11 mouse cellular contexts compared by ENCODE assay signal in genomic region chr14:26697912-26698311, GRCm38 (mm10). TPM values are rescaled to one million over a fixed set of nuclear protein-coding genes. Genes with fewer than 3 reads are reported as not detected.
DNase-seq lines count a peak whose midpoint lies in the region; ATAC-seq and TF ChIP-seq lines count a peak whose summit lies in the region.
"Had no signal": no experiment of that assay in that cellular context is flagged by ENCODE, and none has a peak within 500 bp of the region (broad histone marks: within the 10 kb centered on the region; RNA-seq: fewer than 3 reads in every experiment).

No protein-coding gene starts in this region.

- intact Hi-C loops in gastrocnemius, adult 2 months (cut with DNase I) = no loop called here
- intact Hi-C loops in heart, postnatal 10 days (cut with DNase I) = loop anchor here (5.0 kb wide), 1 partner anchor 324 kb away; no protein-coding TSS in a partner anchor

- H3K4me2 ChIP-seq in midbrain, postnatal 0 days (ENCODE audit: low read depth, low read length, poor library complexity, severe bottlenecking) = no peak overlapping the region
- no peak overlapping the region for H3K4me2 ChIP-seq in midbrain, embryonic 16.5 days (ENCODE audit: low read length)
- H3K4me2 ChIP-seq: forebrain, embryonic 12.5 days; midbrain, embryonic 15.5 days had no signal

- H3K4me1 ChIP-seq in midbrain, postnatal 0 days (ENCODE audit: insufficient read depth, low read length) = no peaks in the 10 kb centered on the region
- H3K4me1 ChIP-seq in midbrain, embryonic 16.5 days (ENCODE audit: control insufficient read depth, insufficient read depth, low read length) = no peaks in the 10 kb centered on the region
- H3K4me1 ChIP-seq: forebrain, embryonic 12.5 days; midbrain, embryonic 15.5 days had no signal

- peak; percentile 47 for TF ChIP-seq CTCF in gastrocnemius, adult 2 months (IDR thresholded peaks at IDR 0.05)
- TF ChIP-seq CTCF in midbrain, postnatal 0 days (IDR thresholded peaks at IDR 0.05) = peak; percentile 64

- H3K4me3 ChIP-seq in gastrocnemius, adult 2 months = no peak overlapping the region
- no peak overlapping the region for H3K4me3 ChIP-seq in midbrain, postnatal 0 days (ENCODE audit: low read depth, low read length)
- no peak overlapping the region for H3K4me3 ChIP-seq in midbrain, embryonic 16.5 days (ENCODE audit: low read depth, low read length)
- H3K4me3 ChIP-seq: forebrain, embryonic 12.5 days; midbrain, embryonic 15.5 days had no signal

- no peak overlapping the region for H3K27ac ChIP-seq in gastrocnemius, adult 2 months
- no peak overlapping the region for H3K27ac ChIP-seq in midbrain, postnatal 0 days (ENCODE audit: low read depth, low read length)
- H3K27ac ChIP-seq in midbrain, embryonic 16.5 days (ENCODE audit: low read length) = no peak overlapping the region
- H3K27ac ChIP-seq: forebrain, embryonic 12.5 days; midbrain, embryonic 15.5 days had no signal

- no peak for ATAC-seq in midbrain, postnatal 0 days (ENCODE audit: low FRiP score)
- ATAC-seq in midbrain, embryonic 16.5 days = no peak
- ATAC-seq: midbrain, embryonic 15.5 days had no signal

- no peaks in the 10 kb centered on the region for H3K36me3 ChIP-seq in midbrain, postnatal 0 days (ENCODE audit: insufficient read depth, low read length)
- no peaks in the 10 kb centered on the region for H3K36me3 ChIP-seq in midbrain, embryonic 16.5 days (ENCODE audit: control insufficient read depth, insufficient read depth, low read length)
- H3K36me3 ChIP-seq: forebrain, embryonic 12.5 days; midbrain, embryonic 15.5 days had no signal

- H3K9me3 ChIP-seq in midbrain, postnatal 0 days (ENCODE audit: low read length) = no peaks in the 10 kb centered on the region
- H3K9me3 ChIP-seq in midbrain, embryonic 16.5 days (replicated peaks; ENCODE audit: control insufficient read depth, low read length, poor library complexity, severe bottlenecking) = no peaks in the 10 kb centered on the region
- H3K9me3 ChIP-seq: forebrain, embryonic 12.5 days; midbrain, embryonic 15.5 days had no signal

- no peak for DNase-seq in gastrocnemius, adult 2 months
- DNase-seq in gastrocnemius, postnatal 10 days = no peak
- peak; percentile 48 for DNase-seq in midbrain, postnatal 0 days (ENCODE audit: low spot score)
- peak; percentile 39 for DNase-seq in embryo, embryonic 10 days (ENCODE audit: low spot score)
- no peak for DNase-seq in frontal cortex, postnatal 14 days (ENCODE audit: low spot score in 2 of 2)
- DNase-seq in layer of hippocampus, postnatal 25 days (ENCODE audit: extremely low spot score in 1 of 2, low spot score in 1 of 2) = no peak
- DNase-seq in heart, postnatal 10 days = no peak
- DNase-seq: kidney, postnatal 14 days had no signal

- no peak overlapping the region for H3K9ac ChIP-seq in midbrain, postnatal 0 days (replicated peaks; ENCODE audit: low read length, poor library complexity, severe bottlenecking)
- H3K9ac ChIP-seq in midbrain, embryonic 16.5 days (ENCODE audit: low read depth, low read length) = no peak overlapping the region
- H3K9ac ChIP-seq: forebrain, embryonic 12.5 days; midbrain, embryonic 15.5 days had no signal

- H3K27me3 ChIP-seq in midbrain, postnatal 0 days (ENCODE audit: insufficient read depth, low read length) = no peaks in the 10 kb centered on the region
- H3K27me3 ChIP-seq in midbrain, embryonic 16.5 days (ENCODE audit: control insufficient read depth, insufficient read depth, low read depth, low read length) = no peaks in the 10 kb centered on the region
- H3K27me3 ChIP-seq: forebrain, embryonic 12.5 days; midbrain, embryonic 15.5 days had no signal

RNA-seq across cellular contexts. Expression of gene Dnah12, which starts 4.8 kb away (rescaled TPM):
- total RNA-seq in gastrocnemius, adult 2 months (2021) = not detected
- not detected for total RNA-seq in gastrocnemius, postnatal 10 days (2021)
- 0.60 and 0.66 TPM in 2 replicates for total RNA-seq in midbrain, postnatal 0 days (2014; rRNA removed)
- 0.13 and 0.21 TPM in 2 replicates for polyA plus RNA-seq in midbrain, postnatal 0 days (2015; fragmentation: Nextera tagmentation; extraction: Ambion mirVana)
- polyA plus RNA-seq in midbrain, embryonic 16.5 days (2015; fragmentation: Nextera tagmentation; extraction: Ambion mirVana) = 0.11 and 0.19 TPM in 2 replicates
- total RNA-seq in layer of hippocampus, postnatal 25 days (2021) = under 1 TPM; 0.12 to 0.31 TPM
- total RNA-seq in heart, postnatal 10 days (2021) = under 1 TPM; 0.05 TPM
- polyA plus RNA-seq: forebrain, embryonic 12.5 days had no signal

RNA-seq across cellular contexts. Expression of gene Pde12, which starts 28.2 kb away (rescaled TPM):
- 1 to 10 TPM; 3.2 to 4.9 TPM for total RNA-seq in gastrocnemius, adult 2 months (2021)
- total RNA-seq in gastrocnemius, postnatal 10 days (2021) = 1 to 10 TPM; 3.3 to 3.6 TPM
- 16.7 and 19.8 TPM in 2 replicates for total RNA-seq in midbrain, postnatal 0 days (2014; rRNA removed)
- 10.2 and 10.5 TPM in 2 replicates for polyA plus RNA-seq in midbrain, postnatal 0 days (2015; fragmentation: Nextera tagmentation; extraction: Ambion mirVana)
- polyA plus RNA-seq in midbrain, embryonic 16.5 days (2015; fragmentation: Nextera tagmentation; extraction: Ambion mirVana) = 12.2 and 12.5 TPM in 2 replicates
- total RNA-seq in layer of hippocampus, postnatal 25 days (2021) = 1 to 10 TPM; 7.6 to 8.0 TPM
- 1 to 10 TPM; 5.8 to 6.1 TPM for total RNA-seq in heart, postnatal 10 days (2021)

Comparison
In these comparisons a context has a peak if more than half of its experiments do, and no peak if none do; other contexts are left out.
1. DNase-seq: peak in midbrain, postnatal 0 days (single experiment) and embryo, embryonic 10 days (single experiment); none in gastrocnemius, adult 2 months (single experiment), gastrocnemius, postnatal 10 days (single experiment), frontal cortex, postnatal 14 days (0 of 2), layer of hippocampus, postnatal 25 days (0 of 2) and heart, postnatal 10 days (0 of 2).